Mouse (Mus musculus): ENCODE data around the gene Clasp2. TPM values are rescaled to one million over a fixed set of nuclear protein-coding genes. Genes with fewer than 3 reads are reported as not detected.
"Not testable (repeated sequence)": the region's sequence is repeated elsewhere in the genome, so short reads cannot be mapped to it uniquely, and the experiment has no call there.

The Clasp2 gene
- polyA plus RNA-seq, 1 experiment from 2014 or later = 57.9 TPM

DNA sequence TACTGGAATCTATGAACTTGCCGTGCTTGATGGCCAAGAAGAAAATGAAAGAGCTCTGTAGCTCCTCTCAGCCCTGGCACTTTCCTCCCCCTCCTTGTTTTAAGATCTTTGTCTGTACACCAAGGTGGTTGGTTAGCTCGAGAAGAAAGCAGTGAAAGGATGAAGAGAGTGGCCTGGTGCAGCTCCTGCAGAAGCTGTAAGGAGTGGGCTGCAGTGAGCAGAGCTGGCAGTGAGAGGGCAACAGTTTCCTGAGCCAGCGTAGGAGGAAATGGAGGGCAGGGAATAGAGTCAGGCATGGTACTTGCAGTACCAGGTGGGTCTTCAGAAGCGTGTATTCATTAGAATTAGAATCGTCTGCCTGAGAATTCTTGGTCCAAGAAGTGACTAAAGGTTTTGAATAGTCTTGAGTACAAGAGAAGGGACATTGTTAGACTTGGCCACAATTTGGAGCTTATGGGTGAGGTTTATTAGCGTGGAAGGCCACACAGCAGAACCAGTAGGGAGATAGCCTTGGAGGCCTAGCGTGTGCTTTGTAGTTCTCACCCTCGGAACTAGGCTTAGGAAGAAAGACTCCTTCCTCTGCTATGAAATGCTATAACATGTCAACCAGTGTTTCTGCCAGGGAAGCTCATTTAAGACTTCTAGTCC, 116.1 kb downstream of the Clasp2 start:
- WGBS = 87% methylated on average over 8 of the region's 8 CpGs
- Histone ChIP-seq H3K9me3 (ENCODE audit: control insufficient read depth, low read length) (no peaks in the 10 kb centered on the region), H3K36me3 (ENCODE audit: control insufficient read depth, insufficient read depth, low read length) (no peaks in the 10 kb centered on the region)

GRCm38 (mm10) chr9:113857929-113858440, 116.7 kb downstream of the Clasp2 start:
- no peak overlapping the region for H3K4me3 ChIP-seq (ENCODE audit: low read depth, low read length)
- 92% methylated on average over 5 of the region's 5 CpGs for WGBS
- no peaks in the 10 kb centered on the region for H3K27me3 ChIP-seq (ENCODE audit: control insufficient read depth, insufficient read depth, low read length)
- H3K9ac ChIP-seq (ENCODE audit: low read depth, low read length) = no peak overlapping the region
- H3K4me2 ChIP-seq (replicated peaks; ENCODE audit: low read depth, low read length) = no peak overlapping the region
- DNase-seq (ENCODE audit: low spot score) = no peak
- no peaks in the 10 kb centered on the region for H3K36me3 ChIP-seq (ENCODE audit: control insufficient read depth, insufficient read depth, low read length)
- H3K27ac ChIP-seq (ENCODE audit: low read depth, low read length) = no peak overlapping the region
- ATAC-seq (ENCODE audit: low FRiP score) = no peak
- no peaks in the 10 kb centered on the region for H3K9me3 ChIP-seq (ENCODE audit: control insufficient read depth, low read length)
- no peaks in the 10 kb centered on the region for H3K4me1 ChIP-seq (replicated peaks; ENCODE audit: control insufficient read depth, insufficient read depth, low read length)

More for the DNA sequence above, 116.1 kb downstream of the Clasp2 start:
- Histone ChIP-seq H3K9ac (ENCODE audit: low read depth, low read length) (no peak overlapping the region), H3K4me3 (ENCODE audit: low read depth, low read length) (no peak overlapping the region), H3K27ac (ENCODE audit: low read depth, low read length) (no peak overlapping the region), H3K4me2 (replicated peaks; ENCODE audit: low read depth, low read length) (no peak overlapping the region), H3K27me3 (ENCODE audit: control insufficient read depth, insufficient read depth, low read length) (no peaks in the 10 kb centered on the region), H3K4me1 (replicated peaks; ENCODE audit: control insufficient read depth, insufficient read depth, low read length) (no peaks in the 10 kb centered on the region)
- ATAC-seq (ENCODE audit: low FRiP score) = no peak
- DNase-seq (ENCODE audit: low spot score) = no peak

- Histone ChIP-seq H3K27me3 (ENCODE audit: control insufficient read depth, insufficient read depth, low read length) (no peaks in the 10 kb centered on the region), H3K9ac (ENCODE audit: low read depth, low read length) (no peak overlapping the region)
- 94% methylated on average over 5 of the region's 5 CpGs for WGBS
These were observed 118.1 kb downstream of the Clasp2 start for GRCm38 (mm10) chr9:113859420-113859819.

DNA sequence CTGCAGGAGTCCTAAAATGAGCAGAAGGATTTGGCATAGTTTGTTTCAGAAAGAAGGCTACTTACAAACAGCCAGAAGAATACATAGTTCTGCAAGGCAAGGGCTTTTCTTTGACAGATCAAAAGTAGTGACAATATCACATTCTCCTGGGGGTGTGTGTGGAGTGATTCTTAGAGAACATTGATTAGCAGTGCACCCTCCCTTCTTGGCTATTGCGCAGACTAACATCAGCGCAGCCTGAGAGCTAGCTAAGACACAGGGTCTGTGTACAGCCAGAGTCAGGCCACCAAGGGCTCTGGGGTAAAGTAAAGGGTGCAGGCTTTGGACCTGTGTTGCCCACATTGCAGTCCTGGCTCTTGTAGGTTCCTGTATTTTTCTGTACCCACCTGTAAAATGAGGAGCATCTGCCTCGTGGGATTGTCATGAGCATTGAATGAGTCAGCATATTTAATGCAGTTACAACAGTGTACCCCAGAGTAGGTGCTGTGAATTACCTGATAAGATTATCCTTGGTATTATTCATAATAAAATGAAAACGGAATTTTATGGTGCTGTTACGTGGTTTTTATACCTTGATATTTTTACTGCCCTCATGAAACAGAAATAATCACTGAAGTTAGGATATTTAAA, 122.2 kb downstream of the Clasp2 start:
- no peaks in the 10 kb centered on the region for H3K27me3 ChIP-seq (ENCODE audit: control insufficient read depth, insufficient read depth, low read length)
- no peaks in the 10 kb centered on the region for H3K9me3 ChIP-seq (ENCODE audit: control insufficient read depth, low read length)
- no peaks in the 10 kb centered on the region for H3K36me3 ChIP-seq (ENCODE audit: control insufficient read depth, insufficient read depth, low read length)
- H3K4me3 ChIP-seq (ENCODE audit: low read depth, low read length) = no peak overlapping the region
- H3K9ac ChIP-seq (ENCODE audit: low read depth, low read length) = no peak overlapping the region
- no peaks in the 10 kb centered on the region for H3K4me1 ChIP-seq (replicated peaks; ENCODE audit: control insufficient read depth, insufficient read depth, low read length)
- H3K4me2 ChIP-seq (replicated peaks; ENCODE audit: low read depth, low read length) = no peak overlapping the region
- no peak overlapping the region for H3K27ac ChIP-seq (ENCODE audit: low read depth, low read length)
- no peak for DNase-seq (ENCODE audit: low spot score)
- ATAC-seq (ENCODE audit: low FRiP score) = no peak
- 89% methylated on average over 5 of the region's 5 CpGs for WGBS

More at GRCm38 (mm10) chr9:113859420-113859819, 118.1 kb downstream of the Clasp2 start:
- no peak overlapping the region for H3K4me3 ChIP-seq (ENCODE audit: low read depth, low read length)
- H3K36me3 ChIP-seq (ENCODE audit: control insufficient read depth, insufficient read depth, low read length) = no peaks in the 10 kb centered on the region
- no peak overlapping the region for H3K27ac ChIP-seq (ENCODE audit: low read depth, low read length)
- H3K9me3 ChIP-seq (ENCODE audit: control insufficient read depth, low read length) = no peaks in the 10 kb centered on the region
- ATAC-seq (ENCODE audit: low FRiP score) = no peak
- no peak overlapping the region for H3K4me2 ChIP-seq (replicated peaks; ENCODE audit: low read depth, low read length)
- no peak for DNase-seq (ENCODE audit: low spot score)
- no peaks in the 10 kb centered on the region for H3K4me1 ChIP-seq (replicated peaks; ENCODE audit: control insufficient read depth, insufficient read depth, low read length)

- no peak for ATAC-seq (ENCODE audit: low FRiP score)
- Histone ChIP-seq H3K36me3 (ENCODE audit: control insufficient read depth, insufficient read depth, low read length) (0 out of 2 replicates have a peak, but pooled peaks cover 4% of the 10 kb centered on the region), H3K4me1 (replicated peaks; ENCODE audit: control insufficient read depth, insufficient read depth, low read length) (no peaks in the 10 kb centered on the region), H3K4me3 (ENCODE audit: low read depth, low read length) (no peak overlapping the region), H3K9ac (ENCODE audit: low read depth, low read length) (no peak overlapping the region), H3K4me2 (replicated peaks; ENCODE audit: low read depth, low read length) (no peak overlapping the region), H3K27me3 (ENCODE audit: control insufficient read depth, insufficient read depth, low read length) (no peaks in the 10 kb centered on the region), H3K27ac (ENCODE audit: low read depth, low read length) (no peak overlapping the region), H3K9me3 (ENCODE audit: control insufficient read depth, low read length) (no peaks in the 10 kb centered on the region)
- WGBS = 95% methylated on average over 5 of the region's 5 CpGs
- no peak for DNase-seq (ENCODE audit: low spot score)
These were observed 126.7 kb downstream of the Clasp2 start for GRCm38 (mm10) chr9:113867951-113868350.

DNA sequence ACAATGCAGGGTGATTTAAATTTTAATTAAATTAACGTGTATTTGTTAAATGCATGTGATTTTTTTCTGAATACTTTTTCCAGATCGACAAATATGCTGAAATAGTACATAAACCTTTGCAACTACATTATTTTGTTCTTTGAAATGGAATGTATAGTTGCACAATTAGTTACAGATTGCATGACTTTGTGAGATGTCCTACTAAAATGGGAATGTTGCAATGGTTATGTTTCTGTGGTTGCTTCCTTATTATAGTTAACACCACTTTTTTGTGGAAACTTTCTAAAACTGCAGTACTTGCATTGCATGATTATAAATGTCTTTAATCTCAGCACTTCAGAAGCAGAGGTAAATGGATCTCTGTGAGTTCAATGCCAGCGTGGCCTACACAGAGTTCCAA, 153.6 kb downstream of the Clasp2 start:
- Histone ChIP-seq H3K4me3 (ENCODE audit: low read depth, low read length) (no peak overlapping the region), H3K9me3 (ENCODE audit: control insufficient read depth, low read length) (no peaks in the 10 kb centered on the region), H3K4me1 (replicated peaks; ENCODE audit: control insufficient read depth, insufficient read depth, low read length) (no peaks in the 10 kb centered on the region), H3K27ac (ENCODE audit: low read depth, low read length) (no peak overlapping the region), H3K9ac (ENCODE audit: low read depth, low read length) (no peak overlapping the region), H3K27me3 (ENCODE audit: control insufficient read depth, insufficient read depth, low read length) (no peaks in the 10 kb centered on the region), H3K4me2 (replicated peaks; ENCODE audit: low read depth, low read length) (no peak overlapping the region), H3K36me3 (ENCODE audit: control insufficient read depth, insufficient read depth, low read length) (peaks cover 7% of the 10 kb centered on the region; the same call in 1 of the 2 replicates)
- no peak for DNase-seq (ENCODE audit: low spot score)
- WGBS = 94% methylated on average over 3 of the region's 3 CpGs
- ATAC-seq (ENCODE audit: low FRiP score) = no peak

GRCm38 (mm10) chr9:113903136-113903535, 161.9 kb downstream of the Clasp2 start:
- H3K9me3 ChIP-seq (ENCODE audit: control insufficient read depth, low read length) = no peaks in the 10 kb centered on the region
- H3K4me3 ChIP-seq (ENCODE audit: low read depth, low read length) = no peak overlapping the region
- 96% methylated on average over 4 of the region's 4 CpGs for WGBS
- no peak overlapping the region for H3K4me2 ChIP-seq (replicated peaks; ENCODE audit: low read depth, low read length)
- H3K27me3 ChIP-seq (ENCODE audit: control insufficient read depth, insufficient read depth, low read length) = no peaks in the 10 kb centered on the region
- H3K27ac ChIP-seq (ENCODE audit: low read depth, low read length) = no peak overlapping the region
- H3K4me1 ChIP-seq (replicated peaks; ENCODE audit: control insufficient read depth, insufficient read depth, low read length) = no peaks in the 10 kb centered on the region
- no peak overlapping the region for H3K9ac ChIP-seq (ENCODE audit: low read depth, low read length)
- H3K36me3 ChIP-seq (ENCODE audit: control insufficient read depth, insufficient read depth, low read length) = 0 out of 2 replicates have a peak, but pooled peaks cover 4% of the 10 kb centered on the region
- ATAC-seq (ENCODE audit: low FRiP score) (no peak), DNase-seq (ENCODE audit: low spot score) (no peak)

DNA sequence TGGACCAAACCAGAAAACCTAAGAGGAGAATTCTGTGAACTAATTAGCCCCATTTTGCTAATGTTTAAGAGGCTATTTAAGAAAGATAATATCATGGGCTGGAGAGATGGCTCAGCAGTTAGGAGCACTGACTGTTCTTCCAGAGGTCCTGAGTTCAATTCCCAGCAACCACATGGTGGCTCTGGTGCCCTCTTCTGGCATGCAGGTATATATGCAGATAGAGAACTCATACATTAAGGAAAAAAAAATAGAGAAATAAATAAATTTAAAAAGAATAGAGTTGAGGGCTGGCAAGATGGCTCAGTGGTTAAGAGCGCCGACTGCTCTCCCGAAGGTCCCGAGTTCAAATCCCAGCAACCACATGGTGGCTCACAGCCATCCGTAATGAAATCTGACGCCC, 163.0 kb downstream of the Clasp2 start:
- not testable (repeated sequence) for ATAC-seq (ENCODE audit: low FRiP score); H3K27ac ChIP-seq (ENCODE audit: low read depth, low read length); H3K4me2 ChIP-seq (replicated peaks; ENCODE audit: low read depth, low read length); H3K9ac ChIP-seq (ENCODE audit: low read depth, low read length); H3K4me3 ChIP-seq (ENCODE audit: low read depth, low read length); DNase-seq (ENCODE audit: low spot score); H3K4me1 ChIP-seq (replicated peaks; ENCODE audit: control insufficient read depth, insufficient read depth, low read length); H3K36me3 ChIP-seq (ENCODE audit: control insufficient read depth, insufficient read depth, low read length); H3K9me3 ChIP-seq (ENCODE audit: control insufficient read depth, low read length); H3K27me3 ChIP-seq (ENCODE audit: control insufficient read depth, insufficient read depth, low read length)
- 97% methylated on average over 6 of the region's 6 CpGs for whole genome bisulfite sequencing

- ATAC-seq (ENCODE audit: low FRiP score) = no peak
- WGBS = 97% methylated on average over 5 of the region's 5 CpGs
- H3K36me3 ChIP-seq (ENCODE audit: control insufficient read depth, insufficient read depth, low read length) = no peaks in the 10 kb centered on the region
These were observed 174.5 kb downstream of the Clasp2 start for GRCm38 (mm10) chr9:113915789-113916188.

More at GRCm38 (mm10) chr9:113915789-113916188, 174.5 kb downstream of the Clasp2 start:
- Histone ChIP-seq H3K9me3 (ENCODE audit: control insufficient read depth, low read length) (no peaks in the 10 kb centered on the region), H3K4me3 (ENCODE audit: low read depth, low read length) (no peak overlapping the region), H3K4me2 (replicated peaks; ENCODE audit: low read depth, low read length) (no peak overlapping the region), H3K27ac (ENCODE audit: low read depth, low read length) (no peak overlapping the region), H3K27me3 (ENCODE audit: control insufficient read depth, insufficient read depth, low read length) (no peaks in the 10 kb centered on the region), H3K9ac (ENCODE audit: low read depth, low read length) (no peak overlapping the region), H3K4me1 (replicated peaks; ENCODE audit: control insufficient read depth, insufficient read depth, low read length) (no peaks in the 10 kb centered on the region)
- no peak for DNase-seq (ENCODE audit: low spot score)

Measured in hindbrain, embryonic 11.5 days (tissue).